Mouse (Mus musculus) thymus, adult 2 months (tissue): ENCODE data around the gene Ddx20.

ENCODE experiments used
- CTCF ChIP-seq: fragments of 200-500 bp; IDR thresholded peaks from 2 replicates; pipeline ENCODE4 v1.5.1; 2012; ENCODE audit warnings: mild to moderate bottlenecking, control low read depth, low read length, moderate library complexity, borderline replicate concordance; ENCODE audit not compliant: control insufficient read depth, poor library complexity, insufficient read depth; ENCODE audit errors: extremely low read depth
- POLR2A ChIP-seq: fragments of 200-500 bp; IDR thresholded peaks from 2 replicates; pipeline ENCODE4 v1.6.1; 2012; ENCODE audit warnings: mild to moderate bottlenecking, low read length, control low read depth, moderate library complexity; ENCODE audit not compliant: control insufficient read depth, poor library complexity, insufficient read depth; ENCODE audit errors: extremely low read depth

GRCm38 (mm10) chr3:105714820-105715167 lies 27.4 kb upstream of the Ddx20 start:
- TF ChIP-seq POLR2A (no peak), CTCF (no peak)
